Comparison of ENCODE assay signal across 11 mouse cellular contexts in the genomic region with DNA sequence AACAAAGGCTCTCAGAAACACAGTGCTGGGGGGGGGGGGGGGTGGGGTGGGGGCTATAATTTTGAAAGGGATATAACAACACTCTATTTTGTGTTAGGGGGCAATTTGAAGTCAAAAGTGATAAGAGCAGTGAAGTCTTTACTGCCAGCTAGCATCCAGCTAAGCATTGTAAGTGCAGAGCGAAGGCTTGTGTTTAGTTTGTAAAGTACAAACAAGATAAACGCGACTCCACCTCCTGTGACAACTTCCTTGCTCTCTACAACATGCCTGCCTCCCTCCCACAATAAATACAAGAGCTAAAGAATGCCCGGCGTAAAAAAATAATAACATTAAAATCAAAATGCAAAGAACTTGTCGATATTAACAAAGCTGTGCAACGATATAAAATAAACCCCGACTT. TPM values are rescaled to one million over a fixed set of nuclear protein-coding genes. Genes with fewer than 3 reads are reported as not detected.
DNase-seq lines count a peak whose midpoint lies in the region; ATAC-seq and TF ChIP-seq lines count a peak whose summit lies in the region.
"Had no signal": no experiment of that assay in that cellular context is flagged by ENCODE, and none has a peak within 500 bp of the region (broad histone marks: within the 10 kb centered on the region; RNA-seq: fewer than 3 reads in every experiment).

No protein-coding gene starts in this region.

- TF ChIP-seq POLR2A in lung, adult 2 months (IDR thresholded peaks at IDR 0.05; ENCODE audit: borderline replicate concordance, extremely low read depth, low read depth, low read length) = no peak

- peaks cover 43% of the 10 kb centered on the region for H3K4me1 ChIP-seq in heart, embryonic 11.5 days (ENCODE audit: control insufficient read depth, insufficient read depth, low read length)
- peaks cover 28% of the 10 kb centered on the region for H3K4me1 ChIP-seq in lung, adult 2 months (ENCODE audit: control insufficient read depth, insufficient read depth, low read length)
- peaks cover 51% of the 10 kb centered on the region for H3K4me1 ChIP-seq in embryonic facial prominence, embryonic 13.5 days
- H3K4me1 ChIP-seq in liver, embryonic 16.5 days (ENCODE audit: control insufficient read depth, low read depth, low read length) = peaks cover 6% of the 10 kb centered on the region

- TF ChIP-seq CTCF in lung, adult 2 months (IDR thresholded peaks at IDR 0.05; ENCODE audit: insufficient read depth, low read length) = no peak

- peak overlapping the region; percentile 10; the same call in 1 of the 2 replicates for H3K9ac ChIP-seq in heart, embryonic 11.5 days (ENCODE audit: low read depth, low read length)
- H3K9ac ChIP-seq in embryonic facial prominence, embryonic 13.5 days = no peak overlapping the region
- H3K9ac ChIP-seq in liver, embryonic 16.5 days (ENCODE audit: low read depth, low read length) = no peak overlapping the region
- H3K9ac ChIP-seq: hindbrain, embryonic 12.5 days had no signal

- no peak overlapping the region for H3K4me3 ChIP-seq in heart, embryonic 11.5 days (ENCODE audit: low read depth, low read length)
- peak overlapping the region; percentile 42 for H3K4me3 ChIP-seq in lung, adult 2 months (replicated peaks; ENCODE audit: extremely low read depth, low read depth, low read length)
- no peak overlapping the region for H3K4me3 ChIP-seq in embryonic facial prominence, embryonic 13.5 days
- peak overlapping the region; percentile 13; the same call in 1 of the 2 replicates for H3K4me3 ChIP-seq in liver, embryonic 16.5 days (ENCODE audit: low read depth, low read length)
- H3K4me3 ChIP-seq: hindbrain, embryonic 12.5 days had no signal

- intact Hi-C loops in heart, postnatal 10 days (cut with DNase I) = loop anchor here (5.0 kb wide), 1 partner anchor 39 kb away; the partner anchor contains the start of gene App

- DNase-seq in heart, postnatal 10 days = no peak
- DNase-seq in lung, adult 2 months = no peak
- DNase-seq in lung, postnatal 36 days = no peak
- DNase-seq in spleen, adult 12 weeks (ENCODE audit: low spot score) = no peak
- DNase-seq in right cerebral cortex, postnatal 10 days (ENCODE audit: low spot score in 2 of 2) = no peak
- DNase-seq: cerebellum, postnatal 36 days; thymus, postnatal 25 days had no signal

- ATAC-seq in heart, embryonic 11.5 days (replicated peaks; ENCODE audit: insufficient number of reproducible peaks, low FRiP score, low TSS enrichment) = no peak
- ATAC-seq in embryonic facial prominence, embryonic 13.5 days (ENCODE audit: insufficient number of reproducible peaks, insufficient read depth, low FRiP score, low TSS enrichment, low read depth) = no peak
- ATAC-seq in liver, embryonic 16.5 days (ENCODE audit: low read depth) = peak; percentile 30; the same call in 1 of the 2 replicates

- H3K36me3 ChIP-seq in heart, embryonic 11.5 days (ENCODE audit: control insufficient read depth, insufficient read depth, low read length) = no peaks in the 10 kb centered on the region
- 0 out of 2 replicates have a peak, but pooled peaks cover 3% of the 10 kb centered on the region for H3K36me3 ChIP-seq in embryonic facial prominence, embryonic 13.5 days
- no peaks in the 10 kb centered on the region for H3K36me3 ChIP-seq in liver, embryonic 16.5 days (ENCODE audit: control insufficient read depth, insufficient read depth)
- H3K36me3 ChIP-seq: hindbrain, embryonic 12.5 days had no signal

- WGBS in heart, embryonic 11.5 days (ENCODE audit: insufficient replicate concordance) = 44% methylated on average over 8 of the region's 8 CpGs
- WGBS in lung, adult 2 months = 13% methylated on average over 8 of the region's 8 CpGs
- WGBS in embryonic facial prominence, embryonic 13.5 days = 78% methylated on average over 8 of the region's 8 CpGs
- WGBS in liver, embryonic 16.5 days (ENCODE audit: insufficient replicate concordance) = 52% methylated on average over 8 of the region's 8 CpGs

- H3K27me3 ChIP-seq in heart, embryonic 11.5 days (ENCODE audit: control insufficient read depth, insufficient read depth, low read length) = no peaks in the 10 kb centered on the region
- H3K27me3 ChIP-seq in embryonic facial prominence, embryonic 13.5 days = no peaks in the 10 kb centered on the region
- H3K27me3 ChIP-seq in liver, embryonic 16.5 days (ENCODE audit: control insufficient read depth, insufficient read depth, low read depth, low read length) = no peaks in the 10 kb centered on the region
- H3K27me3 ChIP-seq: hindbrain, embryonic 12.5 days had no signal

- peak overlapping the region; percentile 53 for H3K4me2 ChIP-seq in heart, embryonic 11.5 days
- H3K4me2 ChIP-seq in embryonic facial prominence, embryonic 13.5 days = peak overlapping the region; percentile 24; the same call in 1 of the 2 replicates
- peak overlapping the region; percentile 34 for H3K4me2 ChIP-seq in liver, embryonic 16.5 days (ENCODE audit: low read depth, low read length)

- peak overlapping the region; percentile 80 for H3K27ac ChIP-seq in heart, embryonic 11.5 days (ENCODE audit: low read depth, low read length)
- peak overlapping the region; percentile 79 for H3K27ac ChIP-seq in embryonic facial prominence, embryonic 13.5 days
- peak overlapping the region; percentile 58 for H3K27ac ChIP-seq in liver, embryonic 16.5 days (ENCODE audit: low read length)

- H3K9me3 ChIP-seq in heart, embryonic 11.5 days (replicated peaks; ENCODE audit: control insufficient read depth, low read length) = no peaks in the 10 kb centered on the region
- H3K9me3 ChIP-seq in embryonic facial prominence, embryonic 13.5 days = no peaks in the 10 kb centered on the region
- no peaks in the 10 kb centered on the region for H3K9me3 ChIP-seq in liver, embryonic 16.5 days (replicated peaks; ENCODE audit: control insufficient read depth, low read length)
- H3K9me3 ChIP-seq: hindbrain, embryonic 12.5 days had no signal

RNA-seq across cellular contexts. Expression of gene App, which starts 40.5 kb away (rescaled TPM):
- 143 and 180 TPM in 2 replicates for polyA plus RNA-seq in heart, embryonic 11.5 days (2014; fragmentation: Nextera tagmentation; extraction: Ambion mirVana)
- 100 to 1,000 TPM; 231 to 247 TPM for total RNA-seq in heart, postnatal 10 days (2021)
- polyA plus RNA-seq in lung, adult 2 months (2012; rRNA removed) = 650 and 760 TPM in 2 replicates
- polyA plus RNA-seq in embryonic facial prominence, embryonic 13.5 days (2015; fragmentation: Nextera tagmentation; extraction: Ambion mirVana) = 197 and 260 TPM in 2 replicates
- 19.2 and 19.9 TPM in 2 replicates for polyA plus RNA-seq in liver, embryonic 16.5 days (2015; fragmentation: Nextera tagmentation; extraction: Ambion mirVana)

Comparison
In these comparisons a context has a peak if more than half of its experiments do, and no peak if none do; other contexts are left out.
1. H3K4me3 ChIP-seq: peak in lung, adult 2 months (single experiment) and liver, embryonic 16.5 days (single experiment); none in heart, embryonic 11.5 days (single experiment) and embryonic facial prominence, embryonic 13.5 days (single experiment).
2. Peak in every context shown above with its lines, with median percentiles within 50 percentile points of each other: H3K27ac ChIP-seq and H3K4me2 ChIP-seq.